7 mouse cellular contexts compared by ENCODE assay signal in the genomic region with DNA sequence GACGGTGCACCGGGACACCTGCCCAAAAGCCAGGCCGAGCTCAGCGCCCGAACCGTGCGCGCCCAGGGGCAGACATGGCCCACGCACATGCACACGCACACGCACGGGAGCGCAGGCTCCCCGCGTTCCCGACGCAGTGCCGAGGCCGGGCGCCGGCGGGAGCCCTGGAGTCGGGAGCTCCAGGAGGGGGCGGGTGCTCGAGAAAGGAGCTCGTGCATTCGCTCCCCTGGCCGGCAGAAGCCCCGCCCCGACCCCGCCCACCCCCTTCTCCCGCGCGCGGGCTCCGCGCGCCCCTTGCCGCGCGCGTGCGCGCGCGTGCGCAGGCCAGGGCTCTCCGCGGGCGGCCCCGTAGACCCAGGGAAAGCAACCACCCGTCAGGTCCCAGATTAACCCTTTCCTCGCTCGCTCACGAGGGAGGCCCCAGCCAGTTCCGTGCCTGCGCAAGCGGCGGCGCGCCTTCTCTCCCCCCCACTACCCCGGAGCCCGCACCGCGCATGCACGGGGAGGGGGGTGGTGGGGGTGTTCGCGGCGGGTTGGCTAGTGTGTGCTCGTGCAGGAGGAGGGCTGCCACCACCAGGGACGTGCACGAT. TPM values are rescaled to one million over a fixed set of nuclear protein-coding genes. Genes with fewer than 3 reads are reported as not detected.
DNase-seq lines count a peak whose midpoint lies in the region; ATAC-seq lines count a peak whose summit lies in the region.

A gene (plus strand): TSS at position 540 of the 590 bp plus-strand sequence.

- peak within 1 kb of the TSS; percentile 77 for H3K4me3 ChIP-seq in embryonic facial prominence, embryonic 12.5 days
- H3K4me3 ChIP-seq in limb, embryonic 11.5 days (ENCODE audit: low read depth, low read length), result peak within 1 kb of the TSS; percentile 78
- peak within 1 kb of the TSS; percentile 83 for H3K4me3 ChIP-seq in midbrain, embryonic 14.5 days (replicated peaks; ENCODE audit: low read depth, low read length)

- H3K27ac ChIP-seq in embryonic facial prominence, embryonic 12.5 days, result peak within 1 kb of the TSS; percentile 100
- peak within 1 kb of the TSS; percentile 99 for H3K27ac ChIP-seq in limb, embryonic 11.5 days (replicated peaks; ENCODE audit: low read depth, low read length)
- peak within 1 kb of the TSS; percentile 99 for H3K27ac ChIP-seq in midbrain, embryonic 14.5 days (replicated peaks; ENCODE audit: low read depth, low read length)

- under 1% methylated on average over 54 of the region's 72 CpGs for WGBS in embryonic facial prominence, embryonic 12.5 days
- under 1% methylated on average over 39 of the region's 72 CpGs for WGBS in limb, embryonic 11.5 days
- WGBS in midbrain, embryonic 14.5 days, result under 1% methylated on average over 58 of the region's 72 CpGs

- peak; percentile 91 for DNase-seq in adrenal gland, postnatal 25 days
- DNase-seq in heart, adult 11 months, result peak; percentile 100
- peak; percentile 90 for DNase-seq in kidney, adult 18-20 months
- peak; percentile 95 for DNase-seq in limb, embryonic 11.5 days (ENCODE audit: low spot score)
- DNase-seq in midbrain, embryonic 14.5 days, result peak; percentile 97
- peak; percentile 85 to 90 for DNase-seq in spleen, adult 18-20 months

- no peaks in the 10 kb centered on the region for H3K9me3 ChIP-seq in embryonic facial prominence, embryonic 12.5 days
- H3K9me3 ChIP-seq in limb, embryonic 11.5 days (ENCODE audit: control insufficient read depth, low read length), result no peaks in the 10 kb centered on the region
- no peaks in the 10 kb centered on the region for H3K9me3 ChIP-seq in midbrain, embryonic 14.5 days (ENCODE audit: control insufficient read depth, low read length)

- no peaks in the 10 kb centered on the region for H3K27me3 ChIP-seq in embryonic facial prominence, embryonic 12.5 days
- H3K27me3 ChIP-seq in limb, embryonic 11.5 days (ENCODE audit: control insufficient read depth, insufficient read depth, low read length), result no peaks in the 10 kb centered on the region
- H3K27me3 ChIP-seq in midbrain, embryonic 14.5 days (ENCODE audit: control insufficient read depth, insufficient read depth, low read length), result no peaks in the 10 kb centered on the region

- ATAC-seq in embryonic facial prominence, embryonic 12.5 days (ENCODE audit: insufficient number of reproducible peaks, insufficient read depth, low FRiP score, low TSS enrichment), result peak; percentile 93
- ATAC-seq in limb, embryonic 11.5 days (ENCODE audit: insufficient number of reproducible peaks, low FRiP score, low TSS enrichment, low read depth), result peak; percentile 93
- ATAC-seq in midbrain, embryonic 14.5 days (ENCODE audit: low FRiP score, low TSS enrichment), result peak; percentile 89

- H3K4me2 ChIP-seq in embryonic facial prominence, embryonic 12.5 days (replicated peaks), result peak within 1 kb of the TSS; percentile 68
- peak within 1 kb of the TSS; percentile 80 for H3K4me2 ChIP-seq in limb, embryonic 11.5 days (ENCODE audit: low read depth, severe bottlenecking)
- H3K4me2 ChIP-seq in midbrain, embryonic 14.5 days (ENCODE audit: low read length), result peak within 1 kb of the TSS; percentile 91

- peak within 1 kb of the TSS; percentile 88 for H3K9ac ChIP-seq in embryonic facial prominence, embryonic 12.5 days
- peak within 1 kb of the TSS; percentile 95 for H3K9ac ChIP-seq in limb, embryonic 11.5 days (ENCODE audit: low read length)
- H3K9ac ChIP-seq in midbrain, embryonic 14.5 days (replicated peaks; ENCODE audit: low read length), result peak within 1 kb of the TSS; percentile 92

- peaks cover 10% of the 10 kb centered on the region for H3K4me1 ChIP-seq in embryonic facial prominence, embryonic 12.5 days
- H3K4me1 ChIP-seq in limb, embryonic 11.5 days (ENCODE audit: control insufficient read depth, insufficient read depth, low read length), result no peaks in the 10 kb centered on the region
- H3K4me1 ChIP-seq in midbrain, embryonic 14.5 days (ENCODE audit: control insufficient read depth, insufficient read depth, low read length), result peaks cover 10% of the 10 kb centered on the region

- peaks cover 10% of the 10 kb centered on the region for H3K36me3 ChIP-seq in embryonic facial prominence, embryonic 12.5 days
- no peaks in the 10 kb centered on the region for H3K36me3 ChIP-seq in limb, embryonic 11.5 days (ENCODE audit: control insufficient read depth, insufficient read depth, low read length)
- peaks cover 12% of the 10 kb centered on the region for H3K36me3 ChIP-seq in midbrain, embryonic 14.5 days (ENCODE audit: control insufficient read depth, insufficient read depth, low read length)

RNA-seq across cellular contexts. Expression of the gene that starts here (rescaled TPM):
- total RNA-seq in adrenal gland, postnatal 25 days (2021), result 19.7 and 22.7 TPM in 2 replicates
- 30.4 and 30.6 TPM in 2 replicates for polyA plus RNA-seq in embryonic facial prominence, embryonic 12.5 days (2016; fragmentation: Nextera tagmentation; extraction: Ambion mirVana)
- polyA plus RNA-seq in limb, embryonic 11.5 days (2014; fragmentation: Nextera tagmentation; extraction: Ambion mirVana), result 27.9 and 30.5 TPM in 2 replicates
- polyA plus RNA-seq in midbrain, embryonic 14.5 days (2014; fragmentation: Nextera tagmentation; extraction: Ambion mirVana), result 25.7 and 32.2 TPM in 2 replicates

Comparison
In these comparisons a context has a peak if more than half of its experiments do, and no peak if none do; other contexts are left out.
1. Peak in every context shown above with its lines: DNase-seq, ATAC-seq, H3K4me3 ChIP-seq and H3K27ac ChIP-seq.